Mouse (Mus musculus) kidney, postnatal 10 days (tissue): ENCODE measurements at regions not wholly inside any gene's neighbourhood (a gene's known extent, or its start where the extent isn't known, plus 50 kb on each side); places are given as distances from the start of the nearest gene placed in this dataset.

ENCODE experiments used
- DNase-seq: peaks from one replicate; pipeline ENCODE4 v3.0.0; 2021; ENCODE audit warnings: mixed read lengths

DNA sequence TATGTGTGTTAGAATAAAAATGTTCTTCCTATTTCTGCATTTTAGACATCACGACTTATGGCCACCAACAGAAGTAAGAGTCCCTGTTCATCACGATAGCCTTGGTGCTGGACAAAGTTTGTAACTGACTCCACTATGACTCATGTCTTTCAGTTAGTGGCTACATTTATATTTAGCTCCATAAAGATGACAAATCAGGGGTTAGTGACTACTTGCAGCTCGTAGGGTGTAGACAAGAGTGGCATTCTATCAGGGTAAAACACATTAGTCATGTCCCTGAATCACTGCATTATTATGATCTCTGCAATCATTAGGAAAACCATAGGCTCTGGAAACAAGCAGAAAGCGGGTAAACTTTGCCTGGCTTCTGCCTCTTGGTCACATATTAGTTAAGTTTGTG is 252.4 kb upstream of the Dnajc19 start:
- no peak for DNase-seq

DNA sequence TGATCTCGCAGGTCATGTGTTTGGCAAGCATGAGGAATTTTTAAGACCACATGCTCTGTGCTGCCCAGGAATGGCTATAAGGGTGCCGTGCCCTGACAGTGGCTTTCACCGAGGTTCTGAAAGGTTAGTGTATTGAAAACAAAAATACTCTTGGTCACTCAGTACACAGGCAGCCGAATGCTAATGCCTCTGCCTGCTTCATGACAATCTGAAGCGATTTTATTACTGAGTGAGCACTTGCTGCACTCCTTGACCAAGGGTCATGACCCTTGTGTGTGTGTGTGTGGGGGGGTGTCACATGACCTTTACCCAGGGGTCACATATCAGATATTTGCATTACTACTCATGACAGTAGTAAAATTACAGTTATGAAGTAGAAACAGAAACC is 250.8 kb upstream of the Dnajc19 start:
- no peak for DNase-seq

DNA sequence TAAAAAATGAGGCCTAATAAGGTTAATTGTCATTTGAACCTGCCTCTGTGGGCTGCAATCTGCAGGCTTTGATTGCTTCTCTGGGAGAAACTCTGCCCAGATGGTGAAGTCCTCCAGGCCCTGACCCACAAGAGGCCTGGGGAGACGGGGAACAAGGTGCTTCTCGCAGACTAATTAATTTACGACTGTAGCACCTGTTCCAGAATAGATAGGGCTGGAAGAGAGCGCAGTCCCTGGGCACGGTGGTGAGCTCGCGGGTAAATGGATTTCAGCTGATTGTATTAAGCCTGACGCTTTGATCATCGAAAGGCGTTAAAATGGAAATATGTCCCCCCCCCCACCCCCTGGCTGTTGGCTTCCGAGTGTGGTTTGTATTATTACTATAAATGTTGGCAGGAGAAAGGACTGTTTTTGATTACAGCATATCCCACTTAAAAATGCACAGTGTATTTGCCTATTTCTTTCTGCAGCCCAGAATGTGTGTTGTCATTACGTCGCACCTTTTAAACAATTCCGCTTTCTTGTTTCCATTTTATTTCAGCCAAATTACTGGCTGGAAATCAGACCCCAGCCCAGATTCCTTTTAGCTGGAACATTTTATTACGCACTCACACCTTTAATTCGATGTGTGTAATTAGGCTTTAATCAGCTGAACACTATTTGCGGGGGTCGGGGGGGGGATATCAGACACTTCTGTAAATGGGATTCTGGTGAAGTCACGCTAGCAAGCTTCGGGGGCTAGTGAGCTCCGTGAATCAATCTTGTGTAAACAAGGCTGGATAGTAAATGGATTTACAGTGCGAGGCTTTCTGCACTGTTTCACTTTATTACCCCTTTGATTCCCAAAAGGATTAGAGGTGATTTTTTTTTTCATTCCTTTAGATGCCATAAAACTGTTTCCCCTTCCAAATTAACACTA is 250.1 kb upstream of the Dnajc19 start:
- no peak for DNase-seq

DNA sequence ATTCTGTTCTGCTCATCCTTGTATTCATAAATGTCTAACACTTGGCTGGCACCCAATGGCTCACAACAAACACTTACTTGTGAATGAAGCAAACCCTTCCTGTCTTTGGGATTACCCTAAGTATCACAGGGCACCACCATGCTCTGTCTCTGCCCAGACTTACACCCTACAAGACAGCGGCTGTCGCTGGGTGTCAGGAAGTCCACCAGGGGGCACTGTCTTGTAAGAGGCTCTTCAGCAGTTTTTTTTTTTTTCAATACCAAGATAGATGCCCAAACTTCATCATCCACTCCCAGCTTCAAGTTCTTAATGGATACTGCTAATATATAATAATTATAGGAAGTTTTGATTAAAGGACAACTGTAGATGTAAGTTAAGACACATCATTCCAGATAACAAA is 247.7 kb upstream of the Dnajc19 start:
- peak; percentile 53 for DNase-seq

DNA sequence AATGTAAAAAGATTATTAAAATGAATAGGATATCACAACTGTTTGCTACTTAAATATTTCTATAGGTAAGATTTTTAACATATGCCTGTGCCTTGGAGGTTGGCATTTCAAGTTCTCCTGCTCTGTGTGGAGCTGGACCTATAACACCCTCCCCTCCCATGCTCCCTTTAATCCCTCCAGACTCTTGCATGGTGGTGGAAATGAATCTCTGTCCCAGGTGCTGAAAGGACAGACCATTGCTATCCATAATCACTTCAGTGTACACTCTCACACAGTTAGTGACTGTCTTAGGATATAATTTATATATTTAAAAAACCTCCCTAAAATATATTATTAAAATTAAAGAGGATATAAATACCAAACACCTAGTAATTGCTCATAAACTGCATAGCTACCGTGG is 244.5 kb upstream of the Dnajc19 start:
- no peak for DNase-seq

DNA sequence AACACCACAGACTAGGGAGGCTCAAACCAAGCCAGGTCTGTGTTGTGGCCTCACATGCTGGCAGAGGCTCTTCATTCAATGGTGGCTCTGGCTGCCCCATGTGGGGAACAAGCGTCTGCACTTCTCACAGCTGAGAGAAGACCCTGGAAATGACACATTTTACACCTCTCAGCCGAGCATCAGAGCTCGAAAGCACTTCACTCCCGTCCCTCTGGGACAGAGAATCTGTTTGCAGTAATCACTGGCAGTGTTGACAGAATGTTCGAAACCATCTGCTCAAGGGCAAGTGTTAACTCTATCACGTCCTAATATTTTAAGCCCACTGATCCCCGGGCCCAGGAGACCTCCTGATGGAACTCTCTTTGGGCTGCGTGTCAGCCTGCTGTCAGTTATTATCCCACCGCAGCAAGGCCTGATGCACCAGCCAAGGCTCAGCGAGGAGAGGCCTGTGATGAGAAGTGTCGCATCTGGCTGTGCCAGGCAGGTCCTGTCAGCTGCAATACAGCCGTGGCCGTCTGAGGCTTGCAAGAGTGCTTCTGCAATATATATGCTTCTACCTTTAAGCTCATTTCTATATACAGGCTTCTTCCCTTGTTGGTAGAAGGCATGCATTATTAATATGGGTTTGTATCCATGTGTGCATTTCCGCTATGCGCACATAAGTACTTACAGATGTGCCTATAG is 241.5 kb upstream of the Dnajc19 start:
- DNase-seq, result no peak

DNA sequence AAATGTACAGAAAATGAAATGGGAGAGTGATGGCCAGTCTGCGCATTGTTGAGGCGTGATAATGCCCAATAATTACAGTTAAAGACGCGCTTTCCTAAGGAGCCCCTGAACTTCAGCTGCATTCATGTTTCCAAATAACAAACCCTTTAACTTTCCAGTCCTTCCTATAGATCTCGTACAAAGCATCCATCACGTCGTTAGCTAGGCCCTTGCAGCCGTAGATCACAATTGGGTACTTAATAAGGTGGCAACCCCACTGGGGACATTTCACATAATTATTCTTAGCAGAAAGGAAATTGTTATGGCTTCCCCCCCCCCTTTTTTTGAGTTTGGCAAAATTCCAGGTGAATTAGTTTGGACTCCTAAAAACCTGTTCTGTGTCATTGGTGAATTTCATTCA is 233.7 kb upstream of the Dnajc19 start:
- DNase-seq, result no peak

DNA sequence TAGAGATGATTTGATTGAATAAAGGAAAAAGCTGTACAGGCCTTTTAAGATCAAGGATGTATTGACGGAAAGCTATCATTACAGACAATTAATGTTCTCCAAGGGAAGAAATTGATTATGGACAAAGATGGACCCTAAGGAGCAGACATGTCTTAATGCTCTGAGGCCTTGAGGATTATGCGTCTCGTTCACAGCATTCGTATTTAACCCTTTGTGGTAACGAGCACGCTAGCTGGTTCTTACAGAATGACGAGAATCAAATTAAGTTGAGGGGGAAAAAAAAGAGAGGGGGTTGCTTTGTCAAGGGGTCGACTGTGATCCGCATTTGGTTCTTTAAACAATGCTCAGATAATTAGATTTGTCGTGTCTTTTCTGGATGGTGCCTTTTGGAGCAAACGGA is 233.3 kb upstream of the Dnajc19 start:
- no peak for DNase-seq

DNA sequence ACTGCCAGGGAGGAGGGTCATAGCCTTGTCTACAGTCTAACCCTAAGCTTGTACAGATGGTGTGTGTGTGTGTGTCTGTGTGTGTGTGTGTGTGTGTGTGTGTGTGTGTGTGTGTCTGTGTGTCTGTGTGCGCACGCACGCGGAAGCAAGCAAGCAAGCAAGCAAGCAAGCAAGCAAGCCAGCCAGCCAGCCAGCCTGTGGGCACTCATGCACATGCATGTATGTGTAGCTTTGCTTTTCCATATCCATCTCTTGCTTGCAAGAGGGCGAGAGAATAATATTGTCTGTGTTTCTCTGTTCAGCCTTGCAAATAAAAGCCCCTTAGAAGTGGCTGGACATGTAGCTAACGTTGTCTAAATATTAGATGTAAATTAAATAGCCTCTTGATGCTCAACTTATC is 230.8 kb upstream of the Dnajc19 start:
- DNase-seq, result no peak

DNA sequence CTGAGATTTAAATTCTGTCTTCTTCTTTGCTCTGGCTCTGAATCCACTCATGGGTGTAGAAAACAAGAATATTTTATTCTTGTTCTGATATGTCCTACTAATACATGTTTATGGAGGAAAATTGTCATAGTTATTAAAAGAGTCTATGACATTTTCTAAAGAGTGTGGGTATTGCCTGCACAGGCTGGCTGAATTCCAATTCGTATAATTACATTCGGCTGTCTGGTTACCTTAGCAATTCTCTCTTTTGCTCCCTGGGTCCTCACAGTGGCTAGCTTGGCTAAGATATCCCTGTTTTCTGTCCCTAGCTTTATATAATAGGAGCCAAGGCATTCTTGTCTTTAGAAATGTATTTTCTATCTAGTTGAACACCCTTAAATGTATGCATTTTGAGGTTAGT is 218.5 kb upstream of the Dnajc19 start:
- DNase-seq, result no peak

DNA sequence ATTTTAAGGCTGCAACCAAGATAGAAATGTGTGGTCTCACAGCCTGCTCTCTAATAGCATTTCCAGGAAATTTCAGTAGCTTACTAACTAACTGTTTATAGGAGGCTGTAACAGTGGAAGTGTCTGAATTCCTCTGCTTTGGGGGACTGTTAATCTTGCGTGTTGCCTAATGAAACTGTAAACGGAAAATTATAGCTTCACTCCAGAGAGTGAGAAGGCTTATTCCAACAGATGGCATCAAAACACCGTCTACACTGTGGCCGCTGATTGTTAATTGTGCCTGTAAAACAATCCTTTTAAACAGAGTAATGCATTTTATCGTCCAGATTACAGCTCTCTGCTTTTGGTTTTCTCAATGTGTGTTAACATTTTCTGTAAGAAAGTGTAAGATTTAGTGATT is 206.7 kb upstream of the Dnajc19 start:
- DNase-seq, result no peak

DNA sequence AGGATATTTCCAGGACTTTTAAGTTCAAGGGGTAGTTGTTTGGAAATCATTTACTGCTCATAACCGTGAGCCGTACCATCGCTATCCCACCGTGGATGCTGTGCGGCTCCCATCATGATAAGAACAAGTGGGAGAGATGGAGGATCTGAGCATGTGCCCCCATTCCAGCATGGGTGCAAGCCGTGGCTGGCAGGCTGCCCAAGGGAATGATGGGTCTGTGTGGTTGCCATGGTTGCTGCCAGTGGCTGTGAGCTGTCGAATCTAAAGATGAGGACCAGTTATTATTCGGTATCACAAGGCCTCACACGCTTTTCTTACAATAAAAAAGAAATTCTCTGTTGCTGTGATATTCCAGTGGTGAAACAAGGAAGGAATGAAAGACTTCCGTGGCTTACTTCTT is 189.0 kb upstream of the Dnajc19 start:
- no peak for DNase-seq

DNA sequence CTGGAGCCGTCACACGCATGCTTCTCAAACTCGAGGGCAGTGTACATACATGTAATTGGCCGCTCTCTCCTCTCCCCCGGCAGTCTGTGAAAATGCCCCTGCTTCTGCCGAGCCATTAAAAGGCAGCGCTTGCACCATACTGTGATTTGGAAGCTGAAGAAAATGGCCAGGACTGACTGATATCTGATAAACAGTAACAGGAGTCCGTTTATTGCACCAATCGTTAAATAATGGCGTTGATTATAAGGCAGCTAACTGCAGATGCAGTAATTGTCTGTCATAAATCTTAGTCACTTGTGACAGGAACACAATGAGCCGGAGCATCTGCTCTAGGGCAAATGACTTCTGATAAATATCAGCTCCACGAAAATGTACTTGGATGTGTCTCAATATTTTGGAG is 185.3 kb upstream of the Dnajc19 start:
- DNase-seq, result no peak

DNA sequence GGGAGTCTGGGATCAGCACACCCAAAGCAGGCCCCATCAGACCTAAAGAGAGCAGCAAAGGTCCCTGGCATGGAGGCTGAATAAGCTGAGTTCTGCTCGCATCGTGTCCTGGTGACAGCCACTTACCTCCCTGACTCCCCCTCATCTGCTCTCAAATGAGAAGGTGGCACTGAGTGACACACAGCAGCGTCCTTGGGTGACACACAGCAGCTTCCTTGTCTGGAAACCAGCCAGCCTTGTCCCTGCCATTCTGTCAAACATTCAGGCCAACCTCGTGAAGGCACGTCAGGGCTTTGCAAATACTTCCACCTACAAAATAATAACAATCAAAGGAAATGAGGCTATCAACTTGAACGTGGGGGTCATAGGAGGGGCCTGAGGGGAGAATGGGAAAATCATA is 183.7 kb upstream of the Dnajc19 start:
- no peak for DNase-seq

DNA sequence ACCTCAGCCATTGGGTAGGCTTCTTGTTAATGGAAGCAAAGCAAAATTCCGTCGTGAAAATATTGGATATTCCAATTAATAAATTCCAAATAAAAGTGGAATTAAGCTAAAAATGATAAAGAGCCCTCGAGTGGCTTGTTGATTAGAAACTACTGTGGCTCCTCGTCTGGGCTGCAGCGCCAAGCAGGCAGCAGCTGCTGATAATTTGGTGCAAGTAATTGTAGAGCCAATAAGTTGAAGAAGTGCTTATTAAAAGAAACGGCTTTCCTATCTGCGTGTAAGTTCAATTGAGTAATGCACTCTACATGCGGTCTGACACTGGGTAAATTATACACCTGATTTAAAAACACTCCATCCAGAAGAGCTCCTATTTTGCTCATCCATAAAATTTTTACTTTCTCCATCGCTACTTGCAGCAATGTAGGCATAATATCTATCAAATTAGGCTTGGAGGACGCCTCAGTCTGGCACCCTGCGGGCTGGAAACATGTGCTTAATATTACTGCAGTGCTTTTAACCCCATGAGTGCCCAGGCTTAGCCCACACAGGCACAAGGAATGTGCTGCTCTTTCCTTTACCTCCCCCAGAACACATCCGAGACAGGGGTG is 171.7 kb upstream of the Dnajc19 start:
- no peak for DNase-seq

DNA sequence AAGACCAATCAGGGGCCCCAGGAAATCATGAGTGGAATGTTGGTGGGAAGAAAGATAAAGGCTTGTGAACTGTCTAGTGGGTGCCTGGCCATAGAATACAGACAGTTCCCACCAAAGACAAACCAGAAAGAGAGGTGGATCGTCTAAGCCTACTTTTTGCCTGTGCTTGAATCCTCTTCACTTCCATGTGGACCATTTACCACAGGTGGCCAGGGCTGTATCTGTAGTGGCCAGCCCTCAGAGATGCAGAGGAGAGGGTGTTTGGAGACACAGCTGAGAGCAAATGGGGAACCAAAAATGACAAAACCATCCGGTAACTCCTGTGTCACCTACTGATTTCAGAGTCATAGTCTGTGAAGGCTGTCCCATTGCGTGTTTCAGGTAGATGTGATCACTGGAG is 161.0 kb upstream of the Dnajc19 start:
- no peak for DNase-seq

DNA sequence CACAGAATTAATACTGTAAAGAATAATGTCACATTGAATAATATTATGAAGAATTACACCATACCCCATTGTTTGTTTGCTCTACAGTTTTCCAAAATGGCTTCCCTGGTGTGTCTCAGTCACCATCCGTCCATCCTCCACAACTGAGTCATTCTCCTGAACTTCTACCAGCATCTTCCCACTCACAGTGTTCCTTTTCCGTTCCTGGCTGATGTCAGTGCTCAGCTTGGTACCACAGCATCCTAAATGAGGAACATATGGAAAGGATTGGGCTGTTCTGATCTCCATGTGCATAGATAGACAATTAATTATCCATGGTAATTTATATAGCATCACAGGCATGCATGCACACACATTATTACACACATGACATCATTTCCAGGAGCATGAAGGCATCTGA is 158.9 kb upstream of the Dnajc19 start:
- no peak for DNase-seq

DNA sequence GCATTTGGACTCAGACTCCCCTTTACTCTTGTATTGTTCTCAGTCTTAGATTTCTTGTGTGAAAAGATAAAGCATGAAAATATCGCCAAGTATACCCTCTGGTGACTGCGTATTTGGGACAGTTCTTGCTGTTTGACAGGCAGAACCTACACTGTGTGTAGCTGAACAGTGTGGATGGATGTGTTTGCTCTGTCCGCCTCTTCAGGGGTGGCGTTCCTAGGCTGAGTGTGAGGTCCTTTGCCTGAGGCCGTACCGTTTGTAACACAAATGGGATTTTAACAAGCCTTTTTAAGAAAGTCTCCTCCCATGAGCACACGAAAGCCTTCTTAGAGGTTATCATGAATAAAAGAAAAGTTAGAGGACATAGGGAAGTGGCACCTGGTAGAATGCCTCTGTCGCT is 153.3 kb upstream of the Dnajc19 start:
- DNase-seq, result no peak

DNA sequence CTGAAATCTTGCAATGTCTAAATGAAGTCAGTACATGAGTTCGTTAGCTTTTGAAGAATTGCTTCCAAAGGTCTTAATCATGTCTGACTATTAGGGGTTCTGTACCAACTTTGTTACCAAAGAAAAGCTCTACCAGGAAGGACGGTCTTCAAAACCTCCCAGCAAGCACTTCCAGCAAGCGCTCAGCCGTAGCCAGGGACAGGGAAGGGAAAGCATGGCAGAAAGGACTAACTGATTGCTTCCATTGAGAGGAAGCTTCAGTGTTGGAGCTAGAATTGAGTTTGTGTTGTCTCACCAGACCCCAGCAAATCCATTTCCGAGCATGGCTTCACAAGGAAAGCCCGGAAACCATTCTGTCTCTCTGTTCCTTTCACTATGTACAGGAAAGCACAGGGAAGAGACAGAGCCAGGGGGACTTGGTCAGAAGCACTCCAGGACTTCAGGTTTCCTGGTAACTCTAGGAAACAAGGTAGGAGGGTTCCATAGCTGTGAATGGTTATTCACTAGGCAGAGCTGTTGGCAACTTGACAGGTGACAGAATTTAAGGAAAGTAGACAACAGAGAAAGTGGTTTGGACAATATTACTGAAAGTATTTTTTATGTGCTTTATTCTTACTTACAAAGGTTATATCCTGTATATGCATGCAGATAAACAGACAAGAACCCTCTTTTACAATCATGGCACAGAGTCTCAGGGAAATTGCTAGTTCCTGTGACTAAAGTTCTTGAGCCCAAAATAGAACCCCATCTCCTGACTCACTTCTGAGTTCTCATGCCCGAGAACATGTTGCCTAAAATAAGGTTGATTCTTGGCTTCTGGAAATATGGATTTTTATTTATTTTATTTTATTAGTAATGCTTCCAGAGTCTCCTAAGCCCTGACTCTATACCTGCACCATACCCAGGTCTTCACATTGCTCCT is 151.5 kb upstream of the Dnajc19 start:
- no peak for DNase-seq

DNA sequence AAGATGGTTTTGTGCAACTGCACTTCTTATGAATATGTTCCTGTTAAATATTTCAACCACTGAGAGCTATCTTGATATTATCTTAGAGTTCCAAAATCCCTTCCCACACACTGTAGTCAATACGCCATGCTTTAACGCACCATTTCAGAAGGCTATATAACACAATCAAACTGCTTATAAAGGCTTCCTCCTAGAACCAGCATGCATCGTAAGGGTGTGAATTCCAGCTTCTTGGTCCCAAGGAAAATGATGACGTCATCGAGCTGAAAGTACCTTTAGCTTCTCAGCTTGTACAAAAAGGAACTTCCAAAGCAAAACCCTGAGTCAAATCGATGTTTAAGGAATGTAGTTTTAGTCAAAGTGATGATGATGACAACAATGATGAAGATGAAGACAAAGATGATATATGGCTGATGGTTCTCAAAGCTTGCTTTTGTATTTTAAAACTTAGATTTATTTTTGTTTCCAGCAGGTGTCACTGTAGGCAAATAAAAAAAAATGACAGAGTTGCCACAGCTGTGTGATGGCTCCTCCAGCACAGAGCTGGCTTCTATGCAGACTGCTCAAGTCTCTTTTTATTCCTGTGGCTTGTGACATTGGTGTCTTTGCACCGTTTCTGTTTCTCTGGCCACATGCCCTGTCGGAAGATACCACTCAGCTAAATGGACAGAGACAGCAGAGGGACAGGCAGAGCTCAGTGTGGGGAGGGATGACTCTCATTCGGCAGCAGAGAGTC is 150.6 kb upstream of the Dnajc19 start:
- DNase-seq, result no peak

DNA sequence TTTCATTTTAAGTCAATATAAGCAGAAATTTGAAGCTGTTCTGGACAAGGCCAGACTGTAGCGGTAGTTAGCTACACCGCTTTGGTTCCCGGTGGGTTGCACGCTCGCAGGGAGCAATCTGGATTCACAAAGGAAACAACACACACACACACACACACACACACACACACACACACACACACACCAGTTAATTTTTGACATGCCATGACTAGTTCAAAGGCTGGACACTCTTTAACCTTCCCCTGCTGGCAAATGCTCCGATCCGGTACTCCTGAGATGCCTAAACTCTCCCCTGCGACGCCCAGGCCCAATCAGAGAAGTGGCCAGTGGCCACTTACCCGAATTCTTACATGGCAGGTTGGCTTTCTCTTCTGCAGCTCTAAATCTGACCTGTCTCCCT is 141.2 kb upstream of the Dnajc19 start:
- DNase-seq, result peak; percentile 8

DNA sequence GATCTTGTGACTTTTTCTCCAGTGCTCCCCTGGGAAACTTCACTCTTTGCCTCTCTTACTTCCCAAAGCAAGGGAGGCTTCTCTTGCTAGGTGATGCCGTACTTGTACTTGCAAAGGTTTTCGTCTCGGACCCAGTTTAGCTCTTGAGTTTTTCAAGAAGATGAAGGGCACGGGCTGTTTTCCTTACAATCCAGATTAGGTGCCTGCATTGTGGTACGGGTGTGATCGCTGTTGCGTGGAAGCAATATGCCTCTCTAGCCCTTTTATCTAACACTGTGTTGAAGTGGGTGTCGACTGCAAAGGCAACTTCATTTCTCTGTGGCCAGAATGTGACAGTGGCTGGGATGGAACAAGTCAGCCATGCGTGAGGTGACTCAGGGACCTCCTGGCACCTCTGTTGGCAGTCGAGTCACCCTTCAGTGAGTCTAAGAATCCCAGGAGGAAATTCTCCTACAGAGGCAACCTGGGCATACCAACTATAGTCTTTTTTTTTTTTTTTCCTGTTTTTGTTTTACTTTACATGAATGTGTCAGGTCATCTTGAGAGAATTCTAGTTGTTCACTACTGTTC is 138.7 kb upstream of the Dnajc19 start:
- no peak for DNase-seq
